Mouse (Mus musculus) megakaryocyte, embryonic 14.5 days (primary cell): Measurements from ENCODE around the gene Slc36a3.

Experiments used
- FLI1 ChIP-seq: IDR thresholded peaks from 2 replicates; pipeline ENCODE4 v1.6.1; 2012; ENCODE audit warnings: low read length, inconsistent platforms, mixed read lengths
- GATA1 ChIP-seq: IDR thresholded peaks from 3 replicates; pipeline ENCODE4 v1.6.1; 2012; ENCODE audit warnings: mixed read lengths, low read length, inconsistent platforms, borderline replicate concordance

GRCm38 (mm10) chr11:55131077-55131742, 20.3 kb downstream of the Slc36a3 start:
- TF ChIP-seq GATA1: no peak
- TF ChIP-seq FLI1: no peak
